23 mouse cellular contexts compared by ENCODE assay signal in the genomic region with DNA sequence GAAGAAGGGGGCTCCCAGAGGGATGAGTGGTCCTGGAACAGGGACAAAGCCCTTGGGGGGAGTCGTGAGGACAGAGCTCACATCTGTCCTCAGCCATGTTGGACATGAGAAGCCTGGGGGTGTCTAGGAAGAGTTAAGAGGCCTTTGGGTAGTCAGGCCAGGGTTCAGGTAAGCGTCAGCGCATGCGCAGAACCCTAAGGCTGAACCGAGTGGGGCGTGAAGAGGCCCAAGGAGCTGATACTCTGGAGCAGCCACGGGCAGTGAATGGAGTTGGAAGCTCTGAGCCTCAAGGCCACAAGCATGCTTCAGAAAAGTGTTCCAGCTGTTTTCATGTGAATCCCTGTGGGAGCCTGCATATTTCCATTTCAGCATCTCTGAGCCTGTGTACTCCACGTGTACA.
"Had no signal": no experiment of that assay in that cellular context is flagged by ENCODE, and none has a peak within 500 bp of the region (broad histone marks: within the 10 kb centered on the region; RNA-seq: fewer than 3 reads in every experiment).

No protein-coding gene starts in this region.

- H3K9me3 ChIP-seq: heart, embryonic 13.5 days; heart, embryonic 15.5 days; hindbrain, embryonic 12.5 days; intestine, embryonic 15.5 days; limb, embryonic 10.5 days; limb, embryonic 12.5 days; liver, embryonic 13.5 days; liver, embryonic 15.5 days had no signal

- DNase-seq: gastrocnemius, postnatal 10 days; gastrocnemius, postnatal 25 days; heart, adult 18-20 months; heart, postnatal 14 days; heart, postnatal 4 days; kidney, adult 18-20 months; kidney, adult 8-10 months; kidney, postnatal 10 days; kidney, postnatal 25 days; kidney, postnatal 4 days; liver; liver, embryonic 13.5 days had no signal

- H3K27ac ChIP-seq: heart, embryonic 13.5 days; heart, embryonic 15.5 days; hindbrain, embryonic 10.5 days; hindbrain, embryonic 12.5 days; hindbrain, embryonic 14.5 days; intestine, embryonic 15.5 days; layer of hippocampus, adult 2 months; left cerebral cortex, adult 2 months; limb, embryonic 10.5 days; limb, embryonic 12.5 days; liver, embryonic 13.5 days; liver, embryonic 15.5 days had no signal

- H3K36me3 ChIP-seq: heart, embryonic 13.5 days; heart, embryonic 15.5 days; hindbrain, embryonic 10.5 days; hindbrain, embryonic 12.5 days; intestine, embryonic 15.5 days; limb, embryonic 10.5 days; limb, embryonic 12.5 days; liver, embryonic 13.5 days; liver, embryonic 15.5 days had no signal

- H3K4me3 ChIP-seq: heart, embryonic 13.5 days; heart, embryonic 15.5 days; hindbrain, embryonic 10.5 days; hindbrain, embryonic 12.5 days; intestine, embryonic 15.5 days; layer of hippocampus, adult 2 months; left cerebral cortex, adult 2 months; limb, embryonic 10.5 days; limb, embryonic 12.5 days; liver, embryonic 13.5 days; liver, embryonic 15.5 days had no signal

- H3K9ac ChIP-seq: heart, embryonic 13.5 days; heart, embryonic 15.5 days; hindbrain, embryonic 12.5 days; hindbrain, embryonic 14.5 days; intestine, embryonic 15.5 days; limb, embryonic 12.5 days; liver, embryonic 13.5 days; liver, embryonic 15.5 days had no signal

- H3K27me3 ChIP-seq: intestine, embryonic 15.5 days had no signal
